Mouse (Mus musculus) thymus, postnatal 36 days (tissue): Measurements from ENCODE around the gene Uhrf1.

Experiments
- DNase-seq, 2 experiments: peaks; one replicate each; pipeline ENCODE4 v3.0.0; 2022; ENCODE audit warnings: mixed read lengths in 2 of 2

The Uhrf1 gene

GRCm38 (mm10) chr17:56302363-56302996 is 641 bp upstream of the Uhrf1 start:
- DNase-seq, result peak in 1 of 2 experiments; percentile 49

- DNase-seq, result peak; percentile 97 to 98
These were observed 896 bp downstream of the Uhrf1 start for GRCm38 (mm10) chr17:56303847-56304586.

GRCm38 (mm10) chr17:56304718-56305117 is 1.6 kb downstream of the Uhrf1 start:
- peak in 1 of 2 experiments; percentile 35 for DNase-seq

GRCm38 (mm10) chr17:56305156-56305555 is 2.0 kb downstream of the Uhrf1 start:
- DNase-seq, result peak in 1 of 2 experiments; percentile 44

GRCm38 (mm10) chr17:56305826-56306225 is 2.7 kb downstream of the Uhrf1 start:
- DNase-seq, result peak; percentile 46 to 59

- no peak for DNase-seq
These were observed 5.0 kb downstream of the Uhrf1 start for GRCm38 (mm10) chr17:56308088-56308487.

- no peak for DNase-seq
These were observed 6.2 kb downstream of the Uhrf1 start for GRCm38 (mm10) chr17:56309191-56309945.

GRCm38 (mm10) chr17:56324419-56324818 is 21.3 kb downstream of the Uhrf1 start:
- no peak for DNase-seq

GRCm38 (mm10) chr17:56325450-56326152 is 22.5 kb downstream of the Uhrf1 start, which contains the start of gene Kdm4b:
TSS of gene Kdm4b (plus strand) at chr17:56326062.
- peak; percentile 99 for DNase-seq

GRCm38 (mm10) chr17:56326153-56327147 is 23.3 kb downstream of the Uhrf1 start:
- DNase-seq, result no peak

- DNase-seq, result no peak
These were observed 26.1 kb downstream of the Uhrf1 start for GRCm38 (mm10) chr17:56329267-56329666.

GRCm38 (mm10) chr17:56330345-56330744 is 27.2 kb downstream of the Uhrf1 start:
- DNase-seq, result peak; percentile 31 to 49

- DNase-seq, result no peak
These were observed 28.1 kb downstream of the Uhrf1 start for GRCm38 (mm10) chr17:56331256-56331655.

- DNase-seq, result no peak
These were observed 29.9 kb downstream of the Uhrf1 start for GRCm38 (mm10) chr17:56332987-56333386.

GRCm38 (mm10) chr17:56337190-56337589 is 34.1 kb downstream of the Uhrf1 start:
- DNase-seq, result peak; percentile 54 to 62

- no peak for DNase-seq
These were observed 34.7 kb downstream of the Uhrf1 start for GRCm38 (mm10) chr17:56337791-56338190.

- peak; percentile 68 to 70 for DNase-seq
These were observed 35.8 kb downstream of the Uhrf1 start for GRCm38 (mm10) chr17:56338909-56339308.

GRCm38 (mm10) chr17:56340717-56341116 is 37.6 kb downstream of the Uhrf1 start:
- no peak for DNase-seq

GRCm38 (mm10) chr17:56343466-56343865 is 40.3 kb downstream of the Uhrf1 start:
- DNase-seq, result no peak

GRCm38 (mm10) chr17:56345364-56345763 is 42.2 kb downstream of the Uhrf1 start:
- no peak for DNase-seq

- DNase-seq, result no peak
These were observed 45.0 kb downstream of the Uhrf1 start for GRCm38 (mm10) chr17:56348128-56348527.
